ENCODE assay signal across 25 mouse cellular contexts in genomic region chr8:115906650-115907049, GRCm38 (mm10).
"Had no signal": no experiment of that assay in that cellular context is flagged by ENCODE, and none has a peak within 500 bp of the region (broad histone marks: within the 10 kb centered on the region; RNA-seq: fewer than 3 reads in every experiment).

No protein-coding gene starts in this region.

- H3K4me2 ChIP-seq: heart, embryonic 12.5 days; hindbrain, embryonic 12.5 days; hindbrain, embryonic 14.5 days; limb, embryonic 13.5 days; limb, embryonic 15.5 days; liver, embryonic 12.5 days had no signal

- DNase-seq: gastrocnemius, adult 2 months; gastrocnemius, postnatal 10 days; gastrocnemius, postnatal 25 days; heart, adult 18-20 months; heart, postnatal 10 days; heart, postnatal 4 days; kidney, adult 11 months; kidney, adult 8-10 months; kidney, postnatal 14 days; kidney, postnatal 36 days; layer of hippocampus, adult 9-11 months; layer of hippocampus, postnatal 36 days; left cerebral cortex, postnatal 4 days had no signal

- H3K27ac ChIP-seq: gastrocnemius, adult 2 months; heart, embryonic 10.5 days; hindbrain, embryonic 10.5 days; hindbrain, embryonic 12.5 days; hindbrain, embryonic 14.5 days; kidney, postnatal 0 days; limb, embryonic 13.5 days; limb, embryonic 15.5 days; liver, embryonic 12.5 days; liver, embryonic 14.5 days had no signal

- H3K4me3 ChIP-seq: gastrocnemius, adult 2 months; heart, embryonic 10.5 days; heart, embryonic 12.5 days; hindbrain, embryonic 10.5 days; hindbrain, embryonic 12.5 days; limb, embryonic 13.5 days; limb, embryonic 15.5 days; liver, embryonic 12.5 days had no signal

- ATAC-seq: hindbrain, embryonic 16.5 days; intestine, embryonic 16.5 days; liver, embryonic 12.5 days had no signal

- H3K36me3 ChIP-seq: heart, embryonic 10.5 days; heart, embryonic 12.5 days; hindbrain, embryonic 10.5 days; hindbrain, embryonic 12.5 days; limb, embryonic 13.5 days; limb, embryonic 15.5 days; liver, embryonic 12.5 days had no signal

- H3K9me3 ChIP-seq: heart, embryonic 10.5 days; heart, embryonic 12.5 days; hindbrain, embryonic 10.5 days; hindbrain, embryonic 12.5 days; limb, embryonic 13.5 days; limb, embryonic 15.5 days; liver, embryonic 12.5 days had no signal

- H3K4me1 ChIP-seq: heart, embryonic 10.5 days; heart, embryonic 12.5 days; hindbrain, embryonic 10.5 days; hindbrain, embryonic 12.5 days; liver, embryonic 12.5 days had no signal

- H3K9ac ChIP-seq: heart, embryonic 12.5 days; hindbrain, embryonic 12.5 days; hindbrain, embryonic 14.5 days; limb, embryonic 13.5 days; limb, embryonic 15.5 days; liver, embryonic 12.5 days; liver, embryonic 14.5 days had no signal

- H3K27me3 ChIP-seq: heart, embryonic 12.5 days; hindbrain, embryonic 12.5 days; limb, embryonic 13.5 days; limb, embryonic 15.5 days; liver, embryonic 12.5 days had no signal
